Mouse (Mus musculus) ovary, postnatal 14 days (tissue): Measurements from ENCODE around the gene Gm20696.

ENCODE experiments used
- DNase-seq: peaks from one replicate; pipeline ENCODE4 v3.0.0; 2022; ENCODE audit warnings: low spot score

Gene Gm20696

GRCm38 (mm10) chr6:99353441-99353840 lies 313.2 kb downstream of the Gm20696 start:
- no peak for DNase-seq

- no peak for DNase-seq
These were observed 316.0 kb downstream of the Gm20696 start for GRCm38 (mm10) chr6:99350566-99350965.

- no peak for DNase-seq
These were observed 316.4 kb downstream of the Gm20696 start for GRCm38 (mm10) chr6:99350156-99350555.

GRCm38 (mm10) chr6:99347836-99348235 lies 318.8 kb downstream of the Gm20696 start:
- DNase-seq: no peak

GRCm38 (mm10) chr6:99344966-99345365 lies 321.6 kb downstream of the Gm20696 start:
- no peak for DNase-seq

- DNase-seq: no peak
These were observed 322.2 kb downstream of the Gm20696 start for GRCm38 (mm10) chr6:99344357-99344756.

- no peak for DNase-seq
These were observed 322.8 kb downstream of the Gm20696 start for GRCm38 (mm10) chr6:99343815-99344214.

- DNase-seq: no peak
These were observed 324.2 kb downstream of the Gm20696 start for GRCm38 (mm10) chr6:99342416-99342815.

GRCm38 (mm10) chr6:99340902-99341301 lies 325.7 kb downstream of the Gm20696 start:
- no peak for DNase-seq

GRCm38 (mm10) chr6:99339986-99340721 lies 326.4 kb downstream of the Gm20696 start:
- no peak for DNase-seq

- DNase-seq: no peak
These were observed 327.3 kb downstream of the Gm20696 start for GRCm38 (mm10) chr6:99339343-99339620.

GRCm38 (mm10) chr6:99338593-99339342 lies 327.8 kb downstream of the Gm20696 start:
- DNase-seq: no peak

GRCm38 (mm10) chr6:99338174-99338573 lies 328.4 kb downstream of the Gm20696 start:
- no peak for DNase-seq

- no peak for DNase-seq
These were observed 329.0 kb downstream of the Gm20696 start for GRCm38 (mm10) chr6:99337575-99337974.

- no peak for DNase-seq
These were observed 330.4 kb downstream of the Gm20696 start for GRCm38 (mm10) chr6:99336191-99336590.

- DNase-seq: no peak
These were observed 331.3 kb downstream of the Gm20696 start for GRCm38 (mm10) chr6:99335174-99335830.

- no peak for DNase-seq
These were observed 332.3 kb downstream of the Gm20696 start for GRCm38 (mm10) chr6:99334255-99334654.

- DNase-seq: no peak
These were observed 333.5 kb downstream of the Gm20696 start for GRCm38 (mm10) chr6:99333127-99333526.

- DNase-seq: no peak
These were observed 336.4 kb downstream of the Gm20696 start for GRCm38 (mm10) chr6:99330169-99330568.

- DNase-seq: no peak
These were observed 338.0 kb downstream of the Gm20696 start for GRCm38 (mm10) chr6:99328634-99329033.

GRCm38 (mm10) chr6:99328146-99328545 lies 338.5 kb downstream of the Gm20696 start:
- DNase-seq: no peak

- DNase-seq: peak; percentile 14
These were observed 338.9 kb downstream of the Gm20696 start for GRCm38 (mm10) chr6:99327721-99328120.

GRCm38 (mm10) chr6:99325881-99326280 lies 340.7 kb downstream of the Gm20696 start:
- no peak for DNase-seq
